Mouse (Mus musculus) brain, embryonic 14.5 days (tissue): Measurements from ENCODE around the gene Xpr1.

Experiments
- CTCF ChIP-seq: fragments of 200-500 bp; IDR thresholded peaks from 2 replicates; pipeline ENCODE4 v1.5.1; 2012; ENCODE audit warnings: inconsistent platforms, mild to moderate bottlenecking, moderate library complexity, borderline replicate concordance; ENCODE audit not compliant: insufficient read depth, insufficient read length; ENCODE audit errors: extremely low read depth
- POLR2A ChIP-seq: fragments of 200-500 bp; IDR thresholded peaks from 2 replicates; pipeline ENCODE4 v1.6.1; 2012; ENCODE audit warnings: mild to moderate bottlenecking, inconsistent platforms, borderline replicate concordance; ENCODE audit not compliant: poor library complexity, insufficient read depth, insufficient read length, severe bottlenecking; ENCODE audit errors: extremely low read depth

DNA sequence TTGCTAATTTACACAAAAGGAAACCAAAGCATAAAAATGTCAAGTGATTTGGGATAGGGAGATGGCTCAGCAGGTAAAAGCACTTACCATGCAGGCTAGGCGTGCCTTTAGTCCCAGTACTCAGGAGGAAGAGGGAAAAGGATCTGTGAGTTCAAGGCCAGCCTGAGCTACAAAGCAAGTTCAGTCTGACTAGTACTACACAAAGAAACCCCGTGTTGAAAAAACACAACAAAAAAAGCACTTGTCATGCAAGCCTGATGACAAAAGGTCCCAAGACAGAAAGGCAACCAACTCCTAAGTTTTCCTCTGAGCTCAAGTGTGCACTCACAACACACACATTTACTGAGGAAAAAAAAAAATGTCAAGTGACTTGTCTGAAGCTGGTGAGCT, 8.6 kb downstream of the Xpr1 start:
- no peak for TF ChIP-seq CTCF
- no peak for TF ChIP-seq POLR2A
